Mouse (Mus musculus) spleen, adult 18-20 months (tissue): ENCODE data around the gene Olfr1015.

Experiments
- DNase-seq, 2 experiments: peaks; one replicate each; pipeline ENCODE4 v3.0.0; 2022; ENCODE audit warnings: mixed read lengths in 2 of 2

Gene Olfr1015

DNA sequence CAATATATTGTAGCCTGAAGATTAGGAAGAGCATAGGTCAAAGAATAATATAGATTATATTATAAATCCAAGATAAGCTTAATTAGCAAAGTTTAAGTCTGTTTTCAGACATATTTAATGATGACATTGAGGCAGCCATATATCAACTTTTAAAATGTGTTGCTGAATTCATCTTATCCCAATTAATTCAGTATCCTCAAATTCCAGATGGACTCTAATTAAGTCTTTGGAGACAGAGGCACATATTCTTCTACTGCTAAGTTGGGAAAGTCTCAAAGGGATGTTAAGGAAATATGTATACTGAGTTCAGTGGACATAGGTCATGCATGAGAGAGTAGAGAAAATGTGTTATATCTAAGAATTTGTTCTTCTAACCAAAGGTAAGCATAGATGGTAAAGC lies at the start of gene Olfr1015:
Gene Olfr1015 (plus strand): TSS at position 301 of the 400 bp plus-strand sequence.
- no peak for DNase-seq

DNA sequence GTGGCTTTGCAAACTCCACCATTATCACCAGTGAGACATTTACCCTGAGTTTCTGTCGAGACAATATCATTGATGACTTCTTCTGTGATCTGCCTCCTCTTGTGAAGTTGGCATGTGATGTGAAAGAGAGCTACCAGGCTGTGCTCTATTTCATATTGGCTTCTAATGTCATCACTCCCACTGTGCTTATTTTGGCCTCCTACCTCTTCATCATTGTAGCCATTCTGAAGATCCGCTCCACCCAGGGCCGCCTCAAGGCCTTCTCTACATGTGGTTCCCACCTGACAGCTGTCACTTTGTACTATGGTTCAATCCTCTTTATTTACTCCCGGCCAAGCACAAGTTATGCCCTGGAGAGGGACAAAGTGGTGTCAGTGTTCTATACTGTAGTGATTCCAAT lies 28.0 kb upstream of the Olfr1015 start:
- DNase-seq, result no peak

DNA sequence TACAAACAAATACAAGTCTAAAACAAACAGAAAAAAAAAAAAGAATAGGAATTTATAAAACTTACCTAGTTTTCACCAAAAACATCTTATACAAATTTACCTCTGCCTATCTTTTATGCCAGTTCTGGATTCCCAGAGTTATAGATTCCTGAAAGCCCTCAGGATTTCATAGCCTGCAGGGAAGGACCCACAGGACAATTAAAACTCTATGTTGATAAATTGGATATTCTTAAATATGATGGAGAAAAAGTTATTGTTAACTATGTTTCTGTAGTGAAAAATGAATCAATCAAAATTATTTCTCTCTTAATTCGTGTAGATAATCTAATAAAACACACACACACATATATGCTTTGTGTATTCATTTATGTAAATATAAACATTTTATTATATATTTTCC lies 19.2 kb upstream of the Olfr1015 start, which contains the start of gene Olfr1012:
Gene Olfr1012 (minus strand): TSS at position 101 of the 400 bp plus-strand sequence.
- no peak for DNase-seq

DNA sequence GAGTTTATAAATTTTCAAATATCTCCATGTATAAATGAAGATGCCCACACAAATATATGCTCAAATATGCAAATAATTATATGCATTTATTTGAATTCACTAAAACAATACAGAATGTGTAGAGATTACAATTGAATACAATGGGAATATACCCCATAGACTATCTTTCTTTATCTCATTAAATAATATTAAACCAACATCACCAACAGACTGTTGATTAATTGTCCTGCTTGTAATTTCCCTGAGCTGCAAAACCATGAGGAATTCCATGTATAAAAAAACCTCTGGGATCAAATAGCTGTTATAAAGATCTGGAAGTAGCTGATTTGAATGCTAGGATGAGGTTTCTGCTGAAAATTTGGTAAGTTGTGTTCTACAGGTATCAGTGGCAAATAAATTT lies 15.0 kb upstream of the Olfr1015 start, which contains the start of gene Olfr1013:
Gene Olfr1013 (plus strand): TSS at position 301 of the 400 bp plus-strand sequence.
- no peak for DNase-seq

DNA sequence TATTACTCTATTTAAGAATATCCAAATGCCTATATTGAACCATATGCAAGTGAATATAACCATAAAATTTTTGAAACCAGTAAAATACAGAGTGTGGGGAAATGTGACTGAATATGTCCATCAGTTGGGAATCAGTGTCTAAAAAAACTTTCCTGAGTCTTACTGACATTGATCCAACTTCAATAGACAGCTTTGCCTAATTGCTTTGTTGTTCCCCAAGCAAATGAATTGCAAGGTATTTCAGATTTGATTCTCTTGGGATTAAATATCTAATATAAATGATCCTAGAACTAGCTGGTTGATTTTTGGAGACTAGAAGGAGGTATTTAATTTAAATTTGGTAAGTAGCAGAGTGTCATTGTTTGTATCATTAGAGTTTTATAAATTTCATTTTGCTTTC lies 9.4 kb upstream of the Olfr1015 start, which contains the start of gene Olfr1014:
Gene Olfr1014 (plus strand): TSS at position 301 of the 400 bp plus-strand sequence.
- DNase-seq, result no peak

DNA sequence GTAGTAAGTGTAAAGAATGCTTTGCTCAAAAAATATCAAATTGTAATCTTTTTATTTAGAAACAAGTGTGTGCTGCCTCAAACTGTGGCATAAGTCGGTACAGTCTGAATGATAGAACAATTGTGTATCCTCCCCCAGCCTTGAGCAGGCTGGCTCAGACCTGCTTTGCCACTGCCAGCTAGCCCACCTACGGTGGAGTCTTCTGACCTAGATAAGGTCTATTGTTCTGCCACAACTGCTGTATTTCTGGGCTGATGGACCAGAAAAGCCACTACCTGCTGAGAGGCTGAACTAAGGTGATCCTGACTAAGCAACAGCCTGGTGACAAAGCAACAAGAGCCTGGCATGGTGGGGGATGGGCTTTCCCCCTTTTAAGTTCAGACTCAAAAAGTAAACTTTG lies 10.5 kb downstream of the Olfr1015 start:
- DNase-seq, result no peak

DNA sequence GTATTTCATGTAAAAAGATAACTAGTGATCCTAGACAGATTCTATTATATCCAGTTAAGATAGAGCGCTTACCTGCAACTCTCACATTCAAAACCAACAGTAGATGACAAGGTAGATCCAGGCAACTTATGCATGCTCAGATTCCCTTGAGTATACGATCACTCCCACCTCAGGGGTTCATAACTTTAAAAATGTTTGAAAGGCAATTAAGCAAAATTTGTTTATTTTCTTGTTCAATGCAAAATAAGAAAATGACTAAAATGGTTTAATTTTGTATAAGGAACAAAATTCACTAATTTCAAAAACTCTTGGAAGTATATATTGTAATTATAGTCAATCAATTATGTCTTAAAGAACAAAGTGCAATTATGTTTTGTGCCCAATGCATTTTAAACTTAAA lies 20.6 kb downstream of the Olfr1015 start, which contains the start of gene Olfr1016:
Gene Olfr1016 (minus strand): TSS at position 101 of the 400 bp plus-strand sequence.
- DNase-seq, result no peak

DNA sequence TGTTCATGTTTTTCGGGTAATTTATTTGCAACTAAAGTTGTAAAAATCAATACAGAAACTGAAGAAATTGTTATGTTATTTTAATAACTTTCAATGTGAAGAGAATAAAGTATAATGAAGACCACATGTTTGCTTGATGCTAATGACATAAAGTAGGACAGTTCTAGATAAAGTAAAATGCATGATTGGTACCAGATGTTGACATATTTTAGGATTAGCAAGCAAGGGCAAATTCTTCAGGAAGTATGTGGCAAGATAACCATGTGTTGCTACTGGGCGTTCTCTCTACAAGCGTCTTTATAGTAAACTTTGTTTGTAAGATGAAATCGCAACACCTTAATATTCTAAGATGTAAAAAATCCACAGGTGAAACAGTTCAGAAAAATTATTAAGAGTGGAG lies 22.7 kb downstream of the Olfr1015 start:
- DNase-seq, result no peak

DNA sequence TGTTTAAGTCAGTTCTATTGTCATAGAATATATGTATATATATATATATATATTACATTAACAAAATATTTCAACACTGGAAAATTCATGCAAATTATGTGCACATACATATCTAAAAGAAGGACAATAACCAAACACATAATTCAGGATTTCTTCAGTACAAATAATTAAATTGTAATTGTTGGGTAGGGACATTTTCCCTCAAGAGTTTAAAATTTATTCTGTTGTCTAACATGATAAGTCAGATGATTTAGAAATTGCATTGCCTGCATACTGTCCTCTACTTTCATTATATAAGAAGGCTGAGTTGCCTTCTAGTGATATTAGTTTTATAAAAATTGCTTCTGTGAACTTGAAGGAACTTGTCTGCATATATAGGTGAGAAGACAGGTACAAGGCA lies 36.4 kb downstream of the Olfr1015 start, which contains the start of gene Olfr1018:
Gene Olfr1018 (plus strand): TSS at position 301 of the 400 bp plus-strand sequence.
- no peak for DNase-seq
